Mouse (Mus musculus): ENCODE data around the gene Chl1. TPM values are rescaled to one million over a fixed set of nuclear protein-coding genes. Genes with fewer than 3 reads are reported as not detected.

The Chl1 gene
- total and polyA plus RNA-seq, 3 experiments: not detected

GRCm38 (mm10) chr6:103706366-103706765, 196.0 kb downstream of the Chl1 start:
- Histone ChIP-seq H3K79me2 (replicated peaks; ENCODE audit: control insufficient read depth, extremely low read depth, insufficient read depth, poor library complexity, severe bottlenecking) (no peaks in the 10 kb centered on the region), H3K36me3 (replicated peaks in 1 of 2; ENCODE audit: control insufficient read depth in 1 of 2, insufficient read depth in 1 of 2, low read length in 1 of 2) (no peaks in the 10 kb centered on the region), H3K9ac (ENCODE audit: insufficient read depth, low read depth) (no peak overlapping the region), H3K4me2 (ENCODE audit: insufficient read depth, low read depth, poor library complexity, severe bottlenecking) (no peak overlapping the region), H3K27me3 (replicated peaks) (no peaks in the 10 kb centered on the region), H3K27ac (ENCODE audit: insufficient read depth, low read depth) (no peak overlapping the region), H3K4me1 (ENCODE audit: control insufficient read depth in 1 of 2, insufficient read depth in 2 of 2) (no peaks in the 10 kb centered on the region), H3K4me3 (replicated peaks in 1 of 3; ENCODE audit: low read depth in 2 of 3, low read length in 2 of 3, poor library complexity in 1 of 3) (no peak overlapping the region), H3K9me3 (replicated peaks; ENCODE audit: low read length) (peaks cover 20% of the 10 kb centered on the region)
- in situ Hi-C loops (cut with MboI; ENCODE audit: low pct_ligation_motif_present, low pct_unique_long_range_greater_than_20kb, low sequenced_read_pairs) (no loop called here), dilution Hi-C loops (cut with MboI; ENCODE audit: extremely low pct_ligation_motif_present, extremely low pct_unique_long_range_greater_than_20kb, low sequenced_read_pairs) (no loop called here)
- TF ChIP-seq NELFE (IDR thresholded peaks at IDR 0.05; ENCODE audit: low read depth, low read length) (no peak), JUND (conservative IDR thresholded peaks at IDR 0.05; ENCODE audit: low read depth, low read length) (no peak), ZKSCAN1 (IDR thresholded peaks at IDR 0.05; ENCODE audit: borderline replicate concordance, low read depth, low read length) (no peak), ZC3H11A (IDR thresholded peaks at IDR 0.05; ENCODE audit: low read depth, low read length) (no peak), KAT2A (IDR thresholded peaks at IDR 0.05; ENCODE audit: insufficient replicate concordance, low read length) (no peak), MXI1 (IDR thresholded peaks at IDR 0.05; ENCODE audit: low read depth, low read length) (no peak), SMC3 (IDR thresholded peaks at IDR 0.05; ENCODE audit: low read depth, low read length) (no peak), MAFK (IDR thresholded peaks at IDR 0.05; ENCODE audit: insufficient replicate concordance, low read length) (no peak), CHD1 (IDR thresholded peaks at IDR 0.05; ENCODE audit: low read depth, low read length) (no peak), POLR2AphosphoS2 (IDR thresholded peaks at IDR 0.05; ENCODE audit: low read depth, low read length) (no peak), ETS1 (conservative IDR thresholded peaks at IDR 0.05; ENCODE audit: low read depth, low read length) (no peak), ELF1 (IDR thresholded peaks at IDR 0.05; ENCODE audit: low read depth, low read length) (no peak), UBTF (IDR thresholded peaks at IDR 0.05; ENCODE audit: low read depth, low read length) (no peak), CHD2 (IDR thresholded peaks at IDR 0.05; ENCODE audit: low read length) (no peak), ZMIZ1 (IDR thresholded peaks at IDR 0.05; ENCODE audit: low read depth, low read length) (no peak)
- no peak for DNase-seq (ENCODE audit: extremely low read depth)

GRCm38 (mm10) chr6:103739291-103739690, 228.9 kb downstream of the Chl1 start:
- Histone ChIP-seq H3K4me1 (ENCODE audit: control insufficient read depth in 1 of 2, insufficient read depth in 2 of 2) (no peaks in the 10 kb centered on the region), H3K27me3 (replicated peaks) (no peaks in the 10 kb centered on the region), H3K4me3 (replicated peaks in 1 of 3; ENCODE audit: low read depth in 2 of 3, low read length in 2 of 3, poor library complexity in 1 of 3) (no peak overlapping the region), H3K36me3 (replicated peaks in 1 of 2; ENCODE audit: control insufficient read depth in 1 of 2, insufficient read depth in 1 of 2, low read length in 1 of 2) (no peaks in the 10 kb centered on the region), H3K9ac (ENCODE audit: insufficient read depth, low read depth) (no peak overlapping the region), H3K9me3 (replicated peaks; ENCODE audit: low read length) (peaks cover 43% of the 10 kb centered on the region), H3K27ac (ENCODE audit: insufficient read depth, low read depth) (no peak overlapping the region), H3K4me2 (ENCODE audit: insufficient read depth, low read depth, poor library complexity, severe bottlenecking) (no peak overlapping the region), H3K79me2 (replicated peaks; ENCODE audit: control insufficient read depth, extremely low read depth, insufficient read depth, poor library complexity, severe bottlenecking) (no peaks in the 10 kb centered on the region)
- dilution Hi-C loops (cut with MboI; ENCODE audit: extremely low pct_ligation_motif_present, extremely low pct_unique_long_range_greater_than_20kb, low sequenced_read_pairs): no loop called here
- TF ChIP-seq NELFE (IDR thresholded peaks at IDR 0.05; ENCODE audit: low read depth, low read length): no peak
- TF ChIP-seq IRF4 (IDR thresholded peaks at IDR 0.05; ENCODE audit: low read depth, low read length): no peak
- TF ChIP-seq MEF2A (IDR thresholded peaks at IDR 0.05; ENCODE audit: borderline replicate concordance, low read depth, low read length): no peak
- no peak for TF ChIP-seq KAT2A (IDR thresholded peaks at IDR 0.05; ENCODE audit: insufficient replicate concordance, low read length)
- no peak for TF ChIP-seq SIN3A (IDR thresholded peaks at IDR 0.05; ENCODE audit: low read length)
- in situ Hi-C loops (cut with MboI; ENCODE audit: low pct_ligation_motif_present, low pct_unique_long_range_greater_than_20kb, low sequenced_read_pairs): no loop called here
- DNase-seq (ENCODE audit: extremely low read depth): no peak

Measured in CH12.LX (cell line).